Mouse (Mus musculus): ENCODE data around the gene Wrb.

DNA sequence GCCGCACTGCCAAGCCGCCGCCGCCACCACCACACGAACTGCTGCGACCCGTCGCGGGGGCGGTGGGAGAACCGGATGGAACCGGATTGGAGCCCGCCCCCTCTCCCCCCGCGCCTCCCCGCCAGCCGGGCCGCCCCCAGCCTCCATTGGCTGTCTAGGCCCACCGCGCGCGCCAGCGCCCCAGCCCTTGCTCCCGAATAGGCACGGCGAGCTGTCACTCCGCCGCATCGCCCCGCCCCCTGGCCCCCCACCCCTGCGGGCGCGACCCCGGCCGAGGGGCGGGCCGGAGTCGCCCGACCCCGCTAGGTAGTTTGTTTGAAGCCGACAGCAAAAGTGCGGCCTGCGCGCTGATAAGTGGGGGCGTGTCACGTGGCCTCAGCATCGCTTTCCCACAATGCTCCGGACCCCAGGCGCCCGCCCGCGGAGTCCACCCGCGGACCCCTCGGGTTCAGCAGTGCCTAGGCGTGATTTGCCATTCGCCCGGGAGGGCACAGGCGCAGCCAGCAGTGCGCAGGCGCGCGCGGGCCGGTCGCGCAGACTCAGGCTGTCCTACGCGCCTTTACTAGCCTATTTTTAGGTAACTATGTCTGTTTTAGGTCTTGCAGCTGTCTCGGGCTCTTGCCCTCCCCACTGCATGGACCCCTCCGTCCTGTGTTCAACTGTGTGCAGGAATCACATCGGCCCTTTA, 17.4 kb upstream of the Wrb start, which contains the start of gene Hmgn1:
- TF ChIP-seq GATA1 (IDR thresholded peaks at IDR 0.05; ENCODE audit: borderline replicate concordance, low read length), result no peak
- no peak for TF ChIP-seq FLI1 (IDR thresholded peaks at IDR 0.05; ENCODE audit: low read length)

All from megakaryocyte, embryonic 14.5 days (primary cell).